Mouse (Mus musculus): Measurements from ENCODE around the gene Plekhg5. TPM values are rescaled to one million over a fixed set of nuclear protein-coding genes. Genes with fewer than 3 reads are reported as not detected.
A peak's percentile ranks its signal among the peaks of the same experiment; 100 is the strongest.
"Not testable (repeated sequence)": the region's sequence is repeated elsewhere in the genome, so short reads cannot be mapped to it uniquely, and the experiment has no call there.

Plekhg5 gene
- polyA plus RNA-seq, 1 experiment from 2014 or later: 5.0 TPM

DNA sequence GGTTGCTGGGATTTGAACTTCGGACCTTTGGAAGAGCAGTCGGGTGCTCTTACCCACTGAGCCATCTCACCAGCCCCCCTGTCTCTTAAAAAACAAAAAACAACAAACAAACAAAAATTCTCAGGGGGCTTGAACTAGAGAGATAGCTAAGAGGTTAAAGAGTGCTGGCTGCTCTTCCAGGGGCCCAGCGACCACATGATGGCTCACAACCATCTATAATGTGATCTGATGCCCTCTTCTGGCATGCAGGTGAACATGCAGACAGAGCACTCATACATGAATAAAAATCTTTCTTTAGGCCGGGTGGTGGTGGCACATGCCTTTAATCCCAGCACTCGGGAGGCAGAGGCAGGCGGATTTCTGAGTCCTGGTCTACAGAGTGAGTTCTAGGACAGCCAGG, 35.8 kb upstream of the Plekhg5 start:
- not testable (repeated sequence) for H3K9ac ChIP-seq (ENCODE audit: low read length); H3K9me3 ChIP-seq (replicated peaks; ENCODE audit: control insufficient read depth, low read length); DNase-seq (ENCODE audit: low spot score); H3K36me3 ChIP-seq (ENCODE audit: control insufficient read depth, insufficient read depth, low read length); H3K27me3 ChIP-seq (replicated peaks; ENCODE audit: control insufficient read depth, insufficient read depth, low read length); ATAC-seq; H3K27ac ChIP-seq (ENCODE audit: low read depth, low read length); H3K4me1 ChIP-seq (ENCODE audit: control insufficient read depth, insufficient read depth, low read length); H3K4me2 ChIP-seq (ENCODE audit: low read length); H3K4me3 ChIP-seq (ENCODE audit: low read depth, low read length)
- WGBS: 87% methylated on average over 6 of the region's 6 CpGs

- Histone ChIP-seq H3K4me2 (ENCODE audit: low read length) (peak within 1 kb of the TSS; percentile 84), H3K36me3 (ENCODE audit: control insufficient read depth, insufficient read depth, low read length) (peaks cover 25% of the 10 kb centered on the region), H3K27ac (ENCODE audit: low read depth, low read length) (no peak within 1 kb of the TSS), H3K4me1 (ENCODE audit: control insufficient read depth, insufficient read depth, low read length) (peaks cover 7% of the 10 kb centered on the region), H3K4me3 (ENCODE audit: low read depth, low read length) (peak within 1 kb of the TSS; percentile 99), H3K9me3 (replicated peaks; ENCODE audit: control insufficient read depth, low read length) (no peaks in the 10 kb centered on the region), H3K9ac (ENCODE audit: low read length) (peak within 1 kb of the TSS; percentile 91), H3K27me3 (replicated peaks; ENCODE audit: control insufficient read depth, insufficient read depth, low read length) (no peaks in the 10 kb centered on the region)
- 47% methylated on average over 10 of the region's 10 CpGs for WGBS
- DNase-seq (ENCODE audit: low spot score): no peak
- 0 out of 2 replicates have a peak, but pooled peaks have one; percentile 8 for ATAC-seq
These were observed 33.9 kb upstream of the Plekhg5 start, which contains the start of gene Tas1r1 for GRCm38 (mm10) chr4:152038225-152038984. Tas1r1 (minus strand) TSS chr4:152038568.

- DNase-seq (ENCODE audit: low spot score): peak; percentile 93
- Histone ChIP-seq H3K9ac (ENCODE audit: low read length) (peak within 1 kb of the TSS; percentile 91), H3K4me1 (ENCODE audit: control insufficient read depth, insufficient read depth, low read length) (peaks cover 7% of the 10 kb centered on the region), H3K4me3 (ENCODE audit: low read depth, low read length) (peak within 1 kb of the TSS; percentile 99), H3K36me3 (ENCODE audit: control insufficient read depth, insufficient read depth, low read length) (peaks cover 33% of the 10 kb centered on the region), H3K9me3 (replicated peaks; ENCODE audit: control insufficient read depth, low read length) (no peaks in the 10 kb centered on the region), H3K27me3 (replicated peaks; ENCODE audit: control insufficient read depth, insufficient read depth, low read length) (no peaks in the 10 kb centered on the region), H3K4me2 (ENCODE audit: low read length) (peak within 1 kb of the TSS; percentile 84), H3K27ac (ENCODE audit: low read depth, low read length) (no peak within 1 kb of the TSS)
- ATAC-seq: peak; percentile 92
- WGBS: under 1% methylated on average over 72 of the region's 86 CpGs
These were observed 33.1 kb upstream of the Plekhg5 start, which contains the start of gene Nol9 for GRCm38 (mm10) chr4:152038985-152039830. Nol9 (plus strand) TSS chr4:152039321.

DNA sequence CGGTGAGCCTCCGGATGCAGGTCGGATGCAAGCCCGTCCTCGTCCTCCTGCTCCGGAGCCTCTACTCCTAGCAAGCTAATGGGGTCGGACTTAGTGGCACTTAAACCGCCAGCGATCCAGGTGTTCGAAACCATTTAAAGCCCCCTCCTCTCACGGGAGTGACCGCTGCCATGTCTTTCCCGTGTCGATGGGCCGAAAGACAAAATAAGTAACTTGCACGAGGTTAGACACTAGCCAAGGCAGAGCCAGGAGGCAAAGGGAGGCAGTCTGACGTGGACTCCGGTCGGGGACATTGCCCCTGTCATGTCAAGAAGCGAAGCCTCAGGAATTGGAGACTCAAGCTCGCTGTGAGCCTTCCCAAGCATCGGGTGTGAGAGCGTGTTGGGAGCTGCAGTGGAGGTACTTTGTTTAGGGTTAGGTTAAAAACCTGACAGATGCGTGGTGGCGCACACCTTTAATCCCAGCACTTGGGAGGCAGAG, 32.4 kb upstream of the Plekhg5 start:
- no peak overlapping the region for H3K27ac ChIP-seq (ENCODE audit: low read depth, low read length)
- H3K36me3 ChIP-seq (ENCODE audit: control insufficient read depth, insufficient read depth, low read length): peaks cover 40% of the 10 kb centered on the region
- H3K9me3 ChIP-seq (replicated peaks; ENCODE audit: control insufficient read depth, low read length): no peaks in the 10 kb centered on the region
- H3K9ac ChIP-seq (ENCODE audit: low read length): peak overlapping the region; percentile 91
- peak overlapping the region; percentile 84 for H3K4me2 ChIP-seq (ENCODE audit: low read length)
- 5% methylated on average over 25 of the region's 25 CpGs for WGBS
- H3K4me3 ChIP-seq (ENCODE audit: low read depth, low read length): peak overlapping the region; percentile 99
- H3K27me3 ChIP-seq (replicated peaks; ENCODE audit: control insufficient read depth, insufficient read depth, low read length): no peaks in the 10 kb centered on the region
- H3K4me1 ChIP-seq (ENCODE audit: control insufficient read depth, insufficient read depth, low read length): peaks cover 7% of the 10 kb centered on the region
- DNase-seq (ENCODE audit: low spot score) (no peak), ATAC-seq (no peak; the same call in 1 of the 2 replicates)

DNA sequence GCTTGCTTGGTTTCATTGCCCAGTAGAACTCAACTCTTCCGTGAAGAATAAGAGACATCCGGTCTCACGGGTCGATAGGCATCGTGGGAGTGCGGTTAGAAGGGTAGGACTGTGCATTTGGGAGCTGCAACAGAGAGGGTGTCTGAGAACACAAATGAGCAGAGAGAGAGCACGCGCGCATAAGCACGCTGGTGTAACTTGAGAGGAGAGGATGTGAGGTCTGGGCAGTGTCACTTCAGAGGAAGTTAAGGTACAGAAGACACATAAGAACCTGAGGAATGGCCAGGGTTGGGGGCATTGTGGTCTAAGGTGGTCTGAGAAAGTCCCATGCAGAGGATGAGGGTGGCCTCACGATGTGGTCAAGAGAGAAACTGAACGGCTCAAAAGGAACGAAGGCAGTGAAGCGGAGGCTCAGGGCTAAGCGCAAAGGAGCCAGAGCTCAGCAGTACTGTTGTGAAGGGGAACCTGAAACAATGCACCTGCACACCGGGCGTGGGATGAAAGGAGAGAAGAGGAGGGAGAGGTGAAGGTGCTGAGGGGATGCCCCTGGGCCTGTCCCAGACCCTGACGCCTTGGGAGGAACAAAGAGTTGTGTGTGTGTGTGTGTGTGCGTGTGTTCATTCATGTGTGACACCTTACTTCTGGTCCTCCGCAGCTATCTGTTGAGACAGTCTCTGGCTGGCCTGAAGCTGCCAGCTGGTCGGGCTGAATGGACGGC, 30.2 kb upstream of the Plekhg5 start:
- Histone ChIP-seq H3K4me2 (ENCODE audit: low read length) (no peak overlapping the region), H3K9ac (ENCODE audit: low read length) (no peak overlapping the region), H3K4me3 (ENCODE audit: low read depth, low read length) (no peak overlapping the region), H3K27ac (ENCODE audit: low read depth, low read length) (no peak overlapping the region), H3K36me3 (ENCODE audit: control insufficient read depth, insufficient read depth, low read length) (peaks cover 58% of the 10 kb centered on the region), H3K27me3 (replicated peaks; ENCODE audit: control insufficient read depth, insufficient read depth, low read length) (no peaks in the 10 kb centered on the region), H3K9me3 (replicated peaks; ENCODE audit: control insufficient read depth, low read length) (no peaks in the 10 kb centered on the region), H3K4me1 (ENCODE audit: control insufficient read depth, insufficient read depth, low read length) (peaks cover 7% of the 10 kb centered on the region)
- no peak for DNase-seq (ENCODE audit: low spot score)
- ATAC-seq: no peak
- 96% methylated on average over 22 of the region's 22 CpGs for WGBS

DNA sequence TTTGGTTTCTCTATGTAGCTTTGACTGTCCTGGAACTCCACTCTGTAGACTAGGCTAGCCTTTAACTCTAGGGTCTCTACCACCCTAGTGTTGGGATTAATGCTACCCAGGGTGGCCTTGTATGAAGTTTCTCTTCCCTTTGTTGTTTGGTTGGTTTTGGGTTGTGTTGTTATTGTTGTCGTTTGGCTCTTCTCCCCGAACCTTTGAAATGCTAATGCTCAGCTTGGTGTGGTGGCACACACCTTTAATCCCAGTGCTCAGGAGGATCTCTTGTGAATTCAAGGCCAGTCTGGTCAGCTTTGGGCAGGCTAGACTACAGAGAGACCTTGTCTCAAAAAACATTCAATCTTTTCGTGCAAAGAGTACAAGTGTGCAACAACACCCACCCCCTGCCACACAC, 29.1 kb upstream of the Plekhg5 start:
- 84% methylated on average over 3 of the region's 3 CpGs for WGBS
- H3K9me3 ChIP-seq (replicated peaks; ENCODE audit: control insufficient read depth, low read length): no peaks in the 10 kb centered on the region
- peaks cover 7% of the 10 kb centered on the region for H3K4me1 ChIP-seq (ENCODE audit: control insufficient read depth, insufficient read depth, low read length)
- no peak overlapping the region for H3K4me2 ChIP-seq (ENCODE audit: low read length)
- ATAC-seq: no peak
- H3K36me3 ChIP-seq (ENCODE audit: control insufficient read depth, insufficient read depth, low read length): peaks cover 69% of the 10 kb centered on the region
- no peaks in the 10 kb centered on the region for H3K27me3 ChIP-seq (replicated peaks; ENCODE audit: control insufficient read depth, insufficient read depth, low read length)
- no peak overlapping the region for H3K4me3 ChIP-seq (ENCODE audit: low read depth, low read length)
- H3K9ac ChIP-seq (ENCODE audit: low read length): no peak overlapping the region
- no peak for DNase-seq (ENCODE audit: low spot score)
- H3K27ac ChIP-seq (ENCODE audit: low read depth, low read length): no peak overlapping the region

GRCm38 (mm10) chr4:152044609-152045008, 27.7 kb upstream of the Plekhg5 start:
- Histone ChIP-seq H3K27me3 (replicated peaks; ENCODE audit: control insufficient read depth, insufficient read depth, low read length) (no peaks in the 10 kb centered on the region), H3K36me3 (ENCODE audit: control insufficient read depth, insufficient read depth, low read length) (peaks cover 82% of the 10 kb centered on the region), H3K4me1 (ENCODE audit: control insufficient read depth, insufficient read depth, low read length) (peaks cover 7% of the 10 kb centered on the region), H3K9ac (ENCODE audit: low read length) (no peak overlapping the region), H3K27ac (ENCODE audit: low read depth, low read length) (no peak overlapping the region), H3K4me2 (ENCODE audit: low read length) (no peak overlapping the region), H3K4me3 (ENCODE audit: low read depth, low read length) (no peak overlapping the region), H3K9me3 (replicated peaks; ENCODE audit: control insufficient read depth, low read length) (no peaks in the 10 kb centered on the region)
- WGBS: 70% methylated on average over 6 of the region's 6 CpGs
- ATAC-seq (no peak), DNase-seq (ENCODE audit: low spot score) (no peak)

DNA sequence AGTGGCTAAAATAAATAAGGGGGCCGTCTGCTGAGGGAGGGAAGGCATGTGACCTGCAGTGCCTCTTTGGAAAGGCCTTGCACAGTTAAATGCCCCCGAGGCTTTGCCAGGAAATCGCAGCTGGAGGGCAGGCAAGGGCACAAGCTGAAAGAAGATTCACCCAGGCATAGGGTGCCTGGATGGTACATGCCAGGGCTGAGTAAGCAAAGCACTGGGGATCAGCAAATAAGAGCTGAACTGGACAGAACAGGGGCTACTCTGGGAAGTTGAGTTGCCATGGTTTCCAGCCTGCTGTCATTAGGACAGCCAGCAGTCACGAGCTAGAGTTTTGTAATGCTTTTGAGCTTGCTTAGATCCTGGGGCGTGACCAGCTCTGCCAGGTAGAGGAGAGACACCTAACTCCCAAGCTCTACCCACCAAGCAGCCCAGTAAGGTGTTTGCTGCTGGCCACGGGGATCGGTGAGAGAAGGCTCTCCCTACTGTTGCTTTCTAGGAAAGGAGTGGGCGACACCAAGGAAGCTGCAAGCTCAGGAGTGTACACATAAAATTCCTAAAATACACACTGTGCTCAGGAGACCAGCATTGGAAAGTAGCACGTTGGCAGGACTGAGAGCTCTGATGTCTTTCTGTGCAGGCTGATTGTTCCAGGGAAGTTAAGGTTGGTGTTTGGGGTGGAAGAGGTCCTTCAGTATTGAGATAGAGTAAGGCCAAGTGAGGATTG, 9.7 kb upstream of the Plekhg5 start:
- Histone ChIP-seq H3K27me3 (replicated peaks; ENCODE audit: control insufficient read depth, insufficient read depth, low read length) (no peaks in the 10 kb centered on the region), H3K4me3 (ENCODE audit: low read depth, low read length) (no peak overlapping the region), H3K4me2 (ENCODE audit: low read length) (no peak overlapping the region), H3K36me3 (ENCODE audit: control insufficient read depth, insufficient read depth, low read length) (peaks cover 35% of the 10 kb centered on the region), H3K27ac (ENCODE audit: low read depth, low read length) (no peak overlapping the region), H3K9me3 (replicated peaks; ENCODE audit: control insufficient read depth, low read length) (no peaks in the 10 kb centered on the region), H3K9ac (ENCODE audit: low read length) (no peak overlapping the region), H3K4me1 (ENCODE audit: control insufficient read depth, insufficient read depth, low read length) (no peaks in the 10 kb centered on the region)
- ATAC-seq (no peak), DNase-seq (ENCODE audit: low spot score) (no peak)
- WGBS: 82% methylated on average over 9 of the region's 9 CpGs
